Mouse (Mus musculus) ovary, postnatal 14 days (tissue): ENCODE results near the gene Tbc1d16.
"Not testable (repeated sequence)": the region's sequence is repeated elsewhere in the genome, so short reads cannot be mapped to it uniquely, and the experiment has no call there.

Source experiments
- DNase-seq: peaks from one replicate; pipeline ENCODE4 v3.0.0; 2022; ENCODE audit warnings: low spot score

The Tbc1d16 gene

DNA sequence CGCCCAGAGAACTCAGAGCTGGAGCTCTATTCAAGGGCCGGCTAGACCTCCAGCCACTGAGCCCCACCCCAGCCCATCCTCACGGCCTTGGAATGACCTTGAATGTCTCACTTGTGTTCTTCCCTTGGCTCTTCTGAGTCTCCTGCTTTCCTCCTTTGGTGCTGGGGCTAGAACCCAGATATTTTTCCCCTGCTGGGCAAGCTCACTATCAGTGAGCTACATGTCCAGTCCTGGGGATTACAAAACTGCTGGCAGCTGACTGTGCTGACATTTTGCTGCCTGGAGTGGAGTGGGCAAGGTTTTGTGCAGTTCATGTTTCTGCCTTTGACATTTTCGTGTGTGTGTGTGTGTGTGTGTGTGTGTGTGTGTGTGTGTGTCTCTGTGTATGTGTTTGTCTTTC, 111.3 kb downstream of the Tbc1d16 start:
- DNase-seq, result no peak

DNA sequence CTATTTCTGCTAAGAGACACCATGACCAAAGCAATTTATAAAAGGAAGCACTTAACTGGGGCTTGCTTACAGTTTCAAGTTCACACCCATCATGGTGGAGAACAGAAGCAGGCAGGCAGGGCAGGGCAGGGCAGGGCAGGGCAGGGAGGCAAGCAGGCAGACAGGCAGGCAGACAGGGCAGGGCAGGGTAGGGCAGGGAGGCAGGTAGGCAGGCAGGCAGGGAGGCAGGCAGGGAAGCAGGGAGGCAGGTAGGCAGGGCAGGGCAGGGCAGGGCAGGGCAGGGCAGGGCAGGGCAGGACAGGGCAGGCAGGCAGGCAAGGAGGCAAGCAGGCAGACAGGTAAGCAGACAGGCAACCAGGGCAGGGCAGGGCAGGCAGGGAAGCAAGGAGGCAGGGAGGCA, 115.6 kb downstream of the Tbc1d16 start:
- DNase-seq, result no peak

- no peak for DNase-seq
Observed at GRCm38 (mm10) chr11:119111345-119111744, 117.0 kb downstream of the Tbc1d16 start.

- DNase-seq, result no peak
Observed at GRCm38 (mm10) chr11:119109415-119110071, 118.8 kb downstream of the Tbc1d16 start.

DNA sequence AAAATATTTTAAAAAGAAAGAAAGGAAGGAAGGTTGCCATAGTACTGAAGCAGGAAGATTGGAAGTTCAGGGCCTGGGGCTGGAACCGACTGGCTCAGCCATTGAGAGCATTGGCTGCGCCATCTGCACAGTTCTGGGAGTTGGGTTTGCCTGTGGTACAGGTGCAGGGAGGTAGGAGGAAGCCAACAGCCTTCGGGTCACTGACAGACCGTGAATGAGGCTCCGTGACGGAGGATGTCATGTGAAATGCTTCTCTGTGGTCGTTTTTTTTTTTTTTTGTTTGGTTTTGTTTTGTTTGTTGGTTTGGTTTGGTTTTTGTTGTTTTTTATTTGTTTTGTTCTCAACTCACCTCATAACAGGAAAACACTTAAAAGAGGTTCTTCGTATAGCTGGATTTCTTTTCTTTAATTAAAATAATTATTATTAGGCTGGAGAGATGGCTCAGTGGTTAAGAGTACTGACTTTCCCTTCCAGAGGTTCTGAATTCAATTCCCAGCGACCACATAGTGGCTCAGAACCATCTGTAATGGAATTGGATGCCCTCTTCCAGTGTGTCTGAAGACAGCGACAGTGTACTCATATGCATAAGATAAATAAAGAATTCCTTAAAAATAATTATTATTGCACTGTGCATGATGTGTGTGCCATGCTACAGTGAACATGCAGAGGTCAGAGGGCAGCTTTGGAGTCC, 119.6 kb downstream of the Tbc1d16 start:
- DNase-seq, result no peak

- no peak for DNase-seq
Observed at GRCm38 (mm10) chr11:119106289-119106688, 122.0 kb downstream of the Tbc1d16 start.

DNA sequence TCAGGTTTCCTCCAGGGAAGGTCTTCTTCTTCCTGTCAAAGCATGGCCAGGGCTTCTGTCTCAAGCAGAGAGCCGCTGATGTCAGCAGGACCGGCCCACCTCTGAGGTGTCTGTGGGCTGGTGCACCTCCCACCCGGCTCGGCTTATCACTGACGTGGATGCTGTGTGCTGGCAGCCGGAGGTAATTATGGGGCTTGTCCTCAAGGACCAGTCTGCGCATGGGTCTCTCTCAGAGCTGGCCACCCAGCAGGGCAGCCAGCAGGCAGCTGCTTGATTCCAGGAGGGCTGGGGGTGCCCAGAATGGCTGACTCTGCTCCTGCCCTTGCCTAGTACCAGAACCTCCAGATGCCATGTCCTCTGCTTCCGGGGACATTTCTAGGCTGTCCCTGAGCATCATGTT, 122.6 kb downstream of the Tbc1d16 start:
- DNase-seq, result no peak

DNA sequence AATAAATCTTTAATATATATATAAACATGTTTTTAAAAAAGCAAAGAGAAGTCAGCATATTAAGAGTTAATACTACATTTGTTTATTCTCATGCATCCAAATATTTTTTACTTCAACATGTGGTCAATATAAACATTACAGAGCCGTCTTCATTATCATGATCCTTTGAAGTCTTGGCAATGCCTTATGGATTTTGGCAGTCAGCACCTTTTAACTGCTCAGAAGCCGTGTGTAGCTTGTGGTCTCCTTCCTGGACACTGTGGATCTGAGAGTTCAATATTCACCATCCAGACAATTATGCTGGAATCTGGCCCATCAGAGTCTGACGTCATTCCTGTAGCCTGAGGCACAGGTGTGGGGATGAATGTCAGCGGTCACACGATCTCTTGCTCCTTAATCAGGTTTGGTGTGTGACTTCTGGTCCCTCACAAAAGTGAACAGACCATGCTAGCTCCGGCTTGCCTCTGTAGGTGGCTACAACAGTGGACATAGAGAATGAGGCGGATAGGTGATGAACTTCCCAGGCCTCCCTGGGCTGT, 123.2 kb downstream of the Tbc1d16 start:
- no peak for DNase-seq

DNA sequence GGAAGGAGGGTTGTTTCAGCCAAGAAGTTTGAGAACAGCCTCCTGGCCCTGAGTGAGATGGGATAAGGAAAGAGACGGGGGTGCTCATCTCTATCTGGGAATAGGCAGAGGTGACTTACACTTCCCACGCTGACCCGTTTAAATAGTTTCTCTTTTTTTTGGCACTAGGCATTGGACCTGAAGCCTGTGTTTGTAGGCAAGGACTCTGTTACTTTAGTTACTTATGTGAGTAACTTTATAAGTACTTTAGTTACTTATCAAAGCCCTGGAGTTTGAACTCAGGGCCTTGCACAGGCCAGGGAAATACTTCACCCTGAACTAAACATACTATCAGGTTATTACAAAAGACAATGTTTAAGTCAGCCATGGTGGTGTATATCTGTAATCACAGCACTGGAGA, 124.3 kb downstream of the Tbc1d16 start:
- DNase-seq, result no peak

DNA sequence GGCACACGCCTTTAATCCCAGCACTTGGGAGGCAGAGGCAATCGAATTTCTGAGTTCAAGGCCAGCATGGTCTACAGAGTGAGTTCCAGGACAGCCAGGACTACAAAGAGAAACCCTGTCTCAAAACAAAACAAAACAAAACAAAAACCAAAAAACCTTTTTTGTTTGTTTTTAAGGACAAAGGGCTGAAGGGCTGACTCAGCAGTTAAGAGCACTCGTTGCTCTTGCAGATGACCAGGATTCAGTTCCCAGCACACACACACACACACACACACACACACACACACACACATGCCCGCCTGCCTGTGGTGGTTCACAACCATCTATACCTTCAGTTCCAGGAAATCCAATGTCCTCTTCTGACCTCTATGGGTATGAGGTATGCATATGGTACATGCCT, 127.9 kb downstream of the Tbc1d16 start:
- not testable (repeated sequence) for DNase-seq

- no peak for DNase-seq
Observed at GRCm38 (mm10) chr11:119098202-119098601, 130.1 kb downstream of the Tbc1d16 start.

DNA sequence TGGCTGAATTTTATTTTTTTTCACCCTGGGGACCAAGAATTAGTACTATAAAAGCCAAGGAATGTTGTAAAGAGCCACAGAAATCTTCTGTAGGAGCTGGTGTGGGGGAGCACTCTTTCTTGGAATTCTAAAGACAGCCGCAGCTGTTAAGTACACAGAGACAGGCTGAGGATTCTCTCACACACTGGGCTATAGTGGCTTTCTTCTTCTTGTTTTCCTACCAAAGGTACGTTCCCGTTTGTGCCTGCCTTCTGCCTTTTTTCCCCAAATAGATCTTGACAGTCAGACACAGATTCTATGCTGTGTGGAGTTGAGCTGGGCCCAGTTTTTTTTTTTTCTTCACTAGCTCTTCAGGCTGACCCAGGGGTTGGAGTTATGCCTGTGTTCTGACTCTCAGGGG, 132.9 kb downstream of the Tbc1d16 start:
- no peak for DNase-seq

DNA sequence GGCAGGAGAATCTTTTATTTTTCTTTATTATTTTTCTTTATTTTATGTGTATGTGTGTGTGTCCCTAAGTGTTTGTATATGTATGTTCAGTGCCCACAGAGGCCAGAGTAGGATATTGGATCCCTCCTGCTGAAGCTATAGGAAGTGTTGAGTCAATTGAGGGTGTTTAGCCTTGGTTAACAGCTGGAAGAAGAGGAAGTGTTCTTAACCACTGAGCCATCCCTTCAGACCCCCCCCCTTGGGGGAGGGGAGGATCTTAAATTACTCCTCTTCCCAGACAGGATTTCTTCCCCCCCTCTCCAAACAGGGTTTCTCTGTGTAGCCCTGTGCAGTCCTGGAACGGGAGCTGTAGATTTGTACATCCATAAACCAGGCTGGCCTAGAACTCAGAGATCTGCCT, 135.0 kb downstream of the Tbc1d16 start:
- DNase-seq, result no peak
